ENCODE assay signal across 8 mouse cellular contexts in the genomic region with DNA sequence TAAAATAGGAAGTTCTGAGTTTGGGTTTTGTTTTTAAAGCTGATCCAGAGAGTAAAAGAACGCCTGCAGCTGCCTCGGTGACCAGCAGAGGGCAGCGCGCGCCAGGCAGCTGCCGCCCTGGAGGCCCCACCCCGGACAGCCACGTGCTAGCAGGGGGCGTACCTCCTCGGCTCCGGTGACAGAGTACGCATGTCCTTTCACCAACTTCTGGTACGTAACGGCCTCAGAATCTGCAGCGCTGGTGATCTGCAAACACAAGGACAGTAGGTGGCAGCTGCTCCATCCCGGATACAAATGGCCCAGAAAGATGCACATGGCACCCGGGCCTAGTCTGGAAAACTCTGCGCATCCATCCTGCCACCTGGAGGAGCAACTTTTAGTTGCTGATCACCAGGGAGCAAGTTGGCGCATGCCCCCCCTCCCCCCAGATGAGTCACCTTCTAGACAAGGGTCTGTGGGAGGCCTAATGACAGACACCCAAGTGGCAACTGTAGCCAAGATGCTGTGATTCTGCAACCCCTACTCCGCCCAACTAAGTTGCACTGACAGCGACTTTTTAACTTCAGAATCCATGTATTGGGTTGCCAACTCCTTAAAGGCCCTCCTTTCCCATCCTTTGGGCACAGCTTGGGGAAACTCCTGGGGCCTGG. TPM values are rescaled to one million over a fixed set of nuclear protein-coding genes. Genes with fewer than 3 reads are reported as not detected.
DNase-seq lines count a peak whose midpoint lies in the region; ATAC-seq lines count a peak whose summit lies in the region.

No protein-coding gene starts in this region.

- peak; percentile 95 for DNase-seq in adrenal gland, adult 8-10 months
- peak; percentile 80 for DNase-seq in embryo, embryonic 11.5 days (ENCODE audit: low read depth, low spot score)
- DNase-seq in gastrocnemius, postnatal 36 days, result peak; percentile 90 to 93
- DNase-seq in intestine, embryonic 14.5 days (ENCODE audit: low spot score), result peak; percentile 92
- DNase-seq in left cerebral cortex, postnatal 14 days (ENCODE audit: low spot score in 2 of 2), result peak; percentile 93 to 96
- DNase-seq in mesoderm, embryonic 11.5 days (ENCODE audit: low read depth, low spot score), result peak; percentile 91
- DNase-seq in right cerebral cortex, postnatal 25 days, result peak; percentile 90
- DNase-seq in urinary bladder, postnatal 36 days (ENCODE audit: low spot score in 2 of 2), result peak; percentile 86 to 94

- no peak overlapping the region for H3K9ac ChIP-seq in intestine, embryonic 14.5 days (ENCODE audit: low read length)

- 9% methylated on average over 21 of the region's 21 CpGs for WGBS in intestine, embryonic 14.5 days

- no peaks in the 10 kb centered on the region for H3K9me3 ChIP-seq in intestine, embryonic 14.5 days (ENCODE audit: control insufficient read depth, low read length)

- H3K27me3 ChIP-seq in intestine, embryonic 14.5 days (replicated peaks; ENCODE audit: control insufficient read depth, insufficient read depth, low read length), result no peaks in the 10 kb centered on the region

- no peak overlapping the region for H3K4me3 ChIP-seq in intestine, embryonic 14.5 days (ENCODE audit: low read depth, low read length)

- intact Hi-C loops in gastrocnemius, postnatal 36 days (cut with DNase I), result loop anchor here (1.0 to 10.0 kb wide), 3 partner anchors 27 to 175 kb away; a partner anchor contains a TSS
- intact Hi-C loops in left cerebral cortex, postnatal 14 days (cut with DNase I), result loop anchor here (2.0 kb wide), 1 partner anchor 49 kb away; no protein-coding TSS in a partner anchor

- peak overlapping the region; percentile 38 for H3K4me2 ChIP-seq in intestine, embryonic 14.5 days (ENCODE audit: low read length)

- peaks cover 5% of the 10 kb centered on the region; the same call in 1 of the 2 replicates for H3K4me1 ChIP-seq in intestine, embryonic 14.5 days (replicated peaks; ENCODE audit: control insufficient read depth, insufficient read depth, low read length)

- H3K27ac ChIP-seq in intestine, embryonic 14.5 days (ENCODE audit: low read depth), result 0 out of 2 replicates have a peak overlapping the region, but pooled peaks have one; percentile 11

- ATAC-seq in intestine, embryonic 14.5 days (replicated peaks; ENCODE audit: low FRiP score, low TSS enrichment, low read depth), result peak; percentile 91

- H3K36me3 ChIP-seq in intestine, embryonic 14.5 days (ENCODE audit: control insufficient read depth, insufficient read depth, low read length), result peaks cover 64% of the 10 kb centered on the region

RNA-seq across cellular contexts. Expression of a gene that starts 27.5 kb away (rescaled TPM):
- total RNA-seq in adrenal gland, adult 8-10 months (2022), result 10 to 100 TPM; 53.3 to 96.0 (median 73.4) TPM
- 10 to 100 TPM; 43.9 to 51.1 TPM for total RNA-seq in gastrocnemius, postnatal 36 days (2021)
- polyA plus RNA-seq in intestine, embryonic 14.5 days (2014; fragmentation: Nextera tagmentation; extraction: Ambion mirVana), result 89.9 and 94.5 TPM in 2 replicates
- 10 to 100 TPM; 55.6 to 59.4 TPM for total RNA-seq in left cerebral cortex, postnatal 14 days (2021)
